Mouse (Mus musculus): ENCODE measurements around the gene Sec13.

GRCm38 (mm10) chr6:113785658-113786057 is 45.1 kb upstream of the Sec13 start:
- no peak for TF ChIP-seq CTCF (IDR thresholded peaks at IDR 0.05; ENCODE audit: control insufficient read depth, insufficient read depth, insufficient read length)
- TF ChIP-seq CEBPB (IDR thresholded peaks at IDR 0.05; ENCODE audit: low read depth), result no peak
- TF ChIP-seq USF1 (IDR thresholded peaks at IDR 0.05; ENCODE audit: low read depth), result no peak
- TF ChIP-seq MAX (IDR thresholded peaks at IDR 0.05), result no peak
